Mouse (Mus musculus): Measurements from ENCODE around the gene Lingo4. TPM values are rescaled to one million over a fixed set of nuclear protein-coding genes. Genes with fewer than 3 reads are reported as not detected.

Gene Lingo4
- total and polyA plus RNA-seq, 2 experiments from 2014 or later: 1.5 to 1.6 TPM

DNA sequence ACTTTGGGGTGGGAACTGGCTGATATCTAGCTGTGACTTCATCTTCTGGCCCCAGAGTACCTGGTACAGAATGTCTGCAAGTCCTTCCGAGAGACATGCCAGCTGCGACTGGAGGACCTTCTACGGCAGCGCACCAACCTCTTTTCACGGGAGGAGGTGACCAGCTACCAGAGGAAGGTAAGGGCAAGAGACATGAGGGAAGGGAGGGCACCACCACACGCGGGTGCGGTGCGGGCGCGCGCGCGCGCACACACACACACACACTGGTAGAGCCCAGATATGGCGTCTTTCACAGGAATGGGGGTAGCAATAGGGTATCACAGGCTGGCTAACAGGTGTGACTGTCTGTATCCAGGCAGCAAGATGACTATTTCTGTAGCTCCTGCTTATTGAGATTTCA, 8.9 kb upstream of the Lingo4 start:
- H3K27me3 ChIP-seq (ENCODE audit: insufficient read depth, low read length): no peaks in the 10 kb centered on the region
- no peak overlapping the region for H3K9ac ChIP-seq (replicated peaks; ENCODE audit: low read length, poor library complexity, severe bottlenecking)
- no peaks in the 10 kb centered on the region for H3K4me1 ChIP-seq (ENCODE audit: insufficient read depth, low read length)
- H3K36me3 ChIP-seq (ENCODE audit: insufficient read depth, low read length): no peaks in the 10 kb centered on the region
- TF ChIP-seq CTCF (IDR thresholded peaks at IDR 0.05): no peak
- WGBS: 97% methylated on average over 16 of the region's 16 CpGs
- H3K9me3 ChIP-seq (ENCODE audit: low read length): no peaks in the 10 kb centered on the region
- DNase-seq (ENCODE audit: low spot score): no peak
- no peak overlapping the region for H3K27ac ChIP-seq (ENCODE audit: low read depth, low read length)
- ATAC-seq (ENCODE audit: low FRiP score): no peak
- H3K4me2 ChIP-seq (ENCODE audit: low read depth, low read length, poor library complexity, severe bottlenecking): no peak overlapping the region
- H3K4me3 ChIP-seq (ENCODE audit: low read depth, low read length): no peak overlapping the region

- H3K4me3 ChIP-seq (ENCODE audit: low read depth, low read length): no peak overlapping the region
- no peaks in the 10 kb centered on the region for H3K9me3 ChIP-seq (ENCODE audit: low read length)
- DNase-seq (ENCODE audit: low spot score) (peak; percentile 48), ATAC-seq (ENCODE audit: low FRiP score) (no peak)
- no peaks in the 10 kb centered on the region for H3K36me3 ChIP-seq (ENCODE audit: insufficient read depth, low read length)
- no peaks in the 10 kb centered on the region for H3K4me1 ChIP-seq (ENCODE audit: insufficient read depth, low read length)
- TF ChIP-seq CTCF (IDR thresholded peaks at IDR 0.05): no peak
- no peak overlapping the region for H3K9ac ChIP-seq (replicated peaks; ENCODE audit: low read length, poor library complexity, severe bottlenecking)
- 76% methylated on average over 5 of the region's 5 CpGs for WGBS
- H3K27ac ChIP-seq (ENCODE audit: low read depth, low read length): no peak overlapping the region
- H3K27me3 ChIP-seq (ENCODE audit: insufficient read depth, low read length): no peaks in the 10 kb centered on the region
- no peak overlapping the region for H3K4me2 ChIP-seq (ENCODE audit: low read depth, low read length, poor library complexity, severe bottlenecking)
Observed at GRCm38 (mm10) chr3:94391001-94391400, 7.3 kb upstream of the Lingo4 start.

DNA sequence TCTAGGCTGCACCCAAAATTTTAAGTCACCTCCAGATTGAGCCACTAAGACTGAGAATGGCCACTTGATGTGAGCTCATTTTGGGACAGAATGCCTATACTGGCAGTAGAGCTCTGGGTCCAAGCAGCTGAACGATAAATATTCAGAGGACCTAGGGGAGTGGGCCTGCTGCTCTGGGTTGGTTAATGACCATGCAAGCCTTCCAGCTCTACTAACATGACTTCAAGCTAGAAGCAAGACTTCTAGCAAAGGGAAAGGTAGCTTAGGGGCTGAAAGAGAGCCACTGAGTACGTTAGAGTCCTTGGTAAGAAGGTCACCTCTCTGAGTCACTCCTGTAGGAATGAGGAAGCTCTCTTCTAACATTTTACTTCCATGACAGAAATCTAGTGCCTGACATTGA, 6.2 kb upstream of the Lingo4 start:
- no peaks in the 10 kb centered on the region for H3K36me3 ChIP-seq (ENCODE audit: insufficient read depth, low read length)
- H3K9me3 ChIP-seq (ENCODE audit: low read length): no peaks in the 10 kb centered on the region
- ATAC-seq (ENCODE audit: low FRiP score): no peak
- no peaks in the 10 kb centered on the region for H3K4me1 ChIP-seq (ENCODE audit: insufficient read depth, low read length)
- TF ChIP-seq CTCF (IDR thresholded peaks at IDR 0.05): no peak
- H3K4me3 ChIP-seq (ENCODE audit: low read depth, low read length): no peak overlapping the region
- no peaks in the 10 kb centered on the region; the same call in 1 of the 2 replicates for H3K27me3 ChIP-seq (ENCODE audit: insufficient read depth, low read length)
- WGBS: 83% methylated on average over 2 of the region's 2 CpGs
- H3K9ac ChIP-seq (replicated peaks; ENCODE audit: low read length, poor library complexity, severe bottlenecking): no peak overlapping the region
- H3K27ac ChIP-seq (ENCODE audit: low read depth, low read length): no peak overlapping the region
- DNase-seq (ENCODE audit: low spot score): no peak
- no peak overlapping the region for H3K4me2 ChIP-seq (ENCODE audit: low read depth, low read length, poor library complexity, severe bottlenecking)

GRCm38 (mm10) chr3:94393049-94393448, 5.3 kb upstream of the Lingo4 start:
- peak; percentile 26 for DNase-seq (ENCODE audit: low spot score)
- Histone ChIP-seq H3K9me3 (ENCODE audit: low read length) (no peaks in the 10 kb centered on the region), H3K27ac (ENCODE audit: low read depth, low read length) (no peak overlapping the region), H3K9ac (replicated peaks; ENCODE audit: low read length, poor library complexity, severe bottlenecking) (no peak overlapping the region), H3K4me2 (ENCODE audit: low read depth, low read length, poor library complexity, severe bottlenecking) (no peak overlapping the region), H3K36me3 (ENCODE audit: insufficient read depth, low read length) (no peaks in the 10 kb centered on the region), H3K4me3 (ENCODE audit: low read depth, low read length) (no peak overlapping the region), H3K27me3 (ENCODE audit: insufficient read depth, low read length) (no peaks in the 10 kb centered on the region; the same call in 1 of the 2 replicates), H3K4me1 (ENCODE audit: insufficient read depth, low read length) (no peaks in the 10 kb centered on the region)
- WGBS: 79% methylated on average over 4 of the region's 4 CpGs
- ATAC-seq (ENCODE audit: low FRiP score): no peak
- TF ChIP-seq CTCF (IDR thresholded peaks at IDR 0.05): no peak

- no peak overlapping the region for H3K27ac ChIP-seq (ENCODE audit: low read depth, low read length)
- H3K4me1 ChIP-seq (ENCODE audit: insufficient read depth, low read length): no peaks in the 10 kb centered on the region; the same call in 1 of the 2 replicates
- H3K36me3 ChIP-seq (ENCODE audit: insufficient read depth, low read length): no peaks in the 10 kb centered on the region
- no peak for TF ChIP-seq CTCF (IDR thresholded peaks at IDR 0.05)
- H3K9ac ChIP-seq (replicated peaks; ENCODE audit: low read length, poor library complexity, severe bottlenecking): no peak overlapping the region
- DNase-seq (ENCODE audit: low spot score): no peak
- 79% methylated on average over 1 of the region's 1 CpGs for WGBS
- no peak for ATAC-seq (ENCODE audit: low FRiP score)
- no peak overlapping the region for H3K4me2 ChIP-seq (ENCODE audit: low read depth, low read length, poor library complexity, severe bottlenecking)
- H3K27me3 ChIP-seq (ENCODE audit: insufficient read depth, low read length): no peaks in the 10 kb centered on the region; the same call in none of the 2 replicates
- H3K9me3 ChIP-seq (ENCODE audit: low read length): no peaks in the 10 kb centered on the region
- no peak overlapping the region for H3K4me3 ChIP-seq (ENCODE audit: low read depth, low read length)
Observed at GRCm38 (mm10) chr3:94396336-94396735, 2.0 kb upstream of the Lingo4 start.

GRCm38 (mm10) chr3:94396851-94397250, 1.5 kb upstream of the Lingo4 start:
- WGBS: 96% methylated on average over 4 of the region's 4 CpGs
- Histone ChIP-seq H3K9ac (replicated peaks; ENCODE audit: low read length, poor library complexity, severe bottlenecking) (no peak overlapping the region), H3K4me1 (ENCODE audit: insufficient read depth, low read length) (no peaks in the 10 kb centered on the region; the same call in 1 of the 2 replicates), H3K27ac (ENCODE audit: low read depth, low read length) (no peak overlapping the region), H3K27me3 (ENCODE audit: insufficient read depth, low read length) (no peaks in the 10 kb centered on the region; the same call in none of the 2 replicates), H3K36me3 (ENCODE audit: insufficient read depth, low read length) (no peaks in the 10 kb centered on the region), H3K4me2 (ENCODE audit: low read depth, low read length, poor library complexity, severe bottlenecking) (no peak overlapping the region), H3K4me3 (ENCODE audit: low read depth, low read length) (no peak overlapping the region), H3K9me3 (ENCODE audit: low read length) (no peaks in the 10 kb centered on the region)
- ATAC-seq (ENCODE audit: low FRiP score) (no peak), DNase-seq (ENCODE audit: low spot score) (no peak)
- TF ChIP-seq CTCF (IDR thresholded peaks at IDR 0.05): no peak
